Mouse (Mus musculus) thymus, adult 18-20 months (tissue): Measurements from ENCODE around the gene Gpr83.

Experiments used
- DNase-seq, 2 experiments: peaks; one replicate each; pipeline ENCODE4 v3.0.0; 2022; ENCODE audit warnings: mixed read lengths in 2 of 2

Gpr83 gene

GRCm38 (mm10) chr9:14870377-14870776, 10.4 kb downstream of the Gpr83 start:
- DNase-seq = no peak

GRCm38 (mm10) chr9:14870802-14871201, 10.8 kb downstream of the Gpr83 start:
- no peak for DNase-seq

GRCm38 (mm10) chr9:14871536-14871935, 11.5 kb downstream of the Gpr83 start:
- no peak for DNase-seq

GRCm38 (mm10) chr9:14872181-14872930, 12.3 kb downstream of the Gpr83 start:
- no peak for DNase-seq

GRCm38 (mm10) chr9:14875743-14876507, 15.9 kb downstream of the Gpr83 start:
- no peak for DNase-seq

- peak in 1 of 2 experiments; percentile 28 for DNase-seq
Observed at GRCm38 (mm10) chr9:14876566-14876965, 16.6 kb downstream of the Gpr83 start.

- no peak for DNase-seq
Observed at GRCm38 (mm10) chr9:14884641-14885040, 24.6 kb downstream of the Gpr83 start.

GRCm38 (mm10) chr9:14885151-14885550, 25.1 kb downstream of the Gpr83 start:
- no peak for DNase-seq

GRCm38 (mm10) chr9:14885954-14886353, 25.9 kb downstream of the Gpr83 start:
- no peak for DNase-seq

GRCm38 (mm10) chr9:14887787-14888382, 27.9 kb downstream of the Gpr83 start:
- DNase-seq = no peak

GRCm38 (mm10) chr9:14888671-14889070, 28.7 kb downstream of the Gpr83 start:
- DNase-seq = no peak

- no peak for DNase-seq
Observed at GRCm38 (mm10) chr9:14890699-14891098, 30.7 kb downstream of the Gpr83 start.

GRCm38 (mm10) chr9:14891891-14892290, 31.9 kb downstream of the Gpr83 start:
- DNase-seq = no peak

- no peak for DNase-seq
Observed at GRCm38 (mm10) chr9:14893388-14893787, 33.4 kb downstream of the Gpr83 start.

GRCm38 (mm10) chr9:14894628-14895027, 34.6 kb downstream of the Gpr83 start:
- DNase-seq = no peak

GRCm38 (mm10) chr9:14895237-14895835, 35.3 kb downstream of the Gpr83 start:
- DNase-seq = no peak

- DNase-seq = no peak
Observed at GRCm38 (mm10) chr9:14897102-14897501, 37.1 kb downstream of the Gpr83 start.

- DNase-seq = no peak
Observed at GRCm38 (mm10) chr9:14901757-14902156, 41.7 kb downstream of the Gpr83 start.

- DNase-seq = no peak
Observed at GRCm38 (mm10) chr9:14902416-14902815, 42.4 kb downstream of the Gpr83 start.

GRCm38 (mm10) chr9:14903006-14903405, 43.0 kb downstream of the Gpr83 start:
- DNase-seq = no peak

GRCm38 (mm10) chr9:14903581-14904378, 43.8 kb downstream of the Gpr83 start, which contains the start of gene Izumo1r:
Gene Izumo1r, minus strand, starts transcription at chr9:14903949.
- DNase-seq = peak; percentile 34 to 71

- peak in 1 of 2 experiments; percentile 28 for DNase-seq
Observed at GRCm38 (mm10) chr9:14904741-14905475, 44.9 kb downstream of the Gpr83 start.
